Comparison of ENCODE assay signal across 8 mouse cellular contexts in genomic region chr14:55055167-55055834, GRCm38 (mm10). TPM values are rescaled to one million over a fixed set of nuclear protein-coding genes. Genes with fewer than 3 reads are reported as not detected.
DNase-seq lines count a peak whose midpoint lies in the region; ATAC-seq and TF ChIP-seq lines count a peak whose summit lies in the region.

No protein-coding gene starts in this region.

- H3K4me1 ChIP-seq in kidney, embryonic 14.5 days (ENCODE audit: control insufficient read depth, insufficient read depth, low read length): no peaks in the 10 kb centered on the region
- peaks cover 74% of the 10 kb centered on the region for H3K4me1 ChIP-seq in forebrain, embryonic 16.5 days (replicated peaks; ENCODE audit: control insufficient read depth, insufficient read depth, low read length)
- peaks cover 6% of the 10 kb centered on the region for H3K4me1 ChIP-seq in liver, postnatal 0 days (ENCODE audit: insufficient read depth)

- no peak overlapping the region for H3K4me3 ChIP-seq in kidney, embryonic 14.5 days (ENCODE audit: low read length)
- peak overlapping the region; percentile 48 for H3K4me3 ChIP-seq in forebrain, embryonic 16.5 days (replicated peaks; ENCODE audit: low read length)
- no peak overlapping the region for H3K4me3 ChIP-seq in liver, postnatal 0 days (ENCODE audit: low read depth, low read length)

- WGBS in kidney, embryonic 14.5 days: 76% methylated on average over 11 of the region's 11 CpGs
- 21% methylated on average over 11 of the region's 11 CpGs for WGBS in forebrain, embryonic 16.5 days
- 70% methylated on average over 11 of the region's 11 CpGs for WGBS in liver, postnatal 0 days (ENCODE audit: insufficient replicate concordance)

- H3K4me2 ChIP-seq in kidney, embryonic 14.5 days (replicated peaks; ENCODE audit: low read depth, low read length): no peak overlapping the region
- peak overlapping the region; percentile 68 for H3K4me2 ChIP-seq in forebrain, embryonic 16.5 days (ENCODE audit: low read length)
- no peak overlapping the region for H3K4me2 ChIP-seq in liver, postnatal 0 days (ENCODE audit: low read depth, low read length)

- TF ChIP-seq CTCF in liver, postnatal 0 days (IDR thresholded peaks at IDR 0.05; ENCODE audit: low read depth): no peak

- H3K9me3 ChIP-seq in kidney, embryonic 14.5 days (ENCODE audit: control insufficient read depth, low read length): no peaks in the 10 kb centered on the region
- no peaks in the 10 kb centered on the region for H3K9me3 ChIP-seq in forebrain, embryonic 16.5 days (ENCODE audit: control insufficient read depth, low read length)
- H3K9me3 ChIP-seq in liver, postnatal 0 days (ENCODE audit: low read length): no peaks in the 10 kb centered on the region

- ATAC-seq in kidney, embryonic 14.5 days (ENCODE audit: low FRiP score, low TSS enrichment): no peak
- peak; percentile 18 for ATAC-seq in forebrain, embryonic 16.5 days
- ATAC-seq in monocyte, adult 5-6 weeks (replicated peaks; ENCODE audit: insufficient number of reproducible peaks, low FRiP score, low TSS enrichment, poor library complexity, severe bottlenecking): peak; percentile 60
- ATAC-seq in liver, postnatal 0 days: no peak

- DNase-seq in kidney, adult 9 months: peak; percentile 33
- peak; percentile 86 for DNase-seq in adrenal gland, postnatal 25 days
- peak; percentile 92 for DNase-seq in layer of hippocampus, adult 9-11 months
- no peak for DNase-seq in urinary bladder, postnatal 4 days (ENCODE audit: low spot score in 2 of 2)
- DNase-seq in liver, postnatal 0 days: no peak

- no peak overlapping the region for H3K9ac ChIP-seq in kidney, embryonic 14.5 days (ENCODE audit: low read depth, low read length)
- H3K9ac ChIP-seq in forebrain, embryonic 16.5 days (replicated peaks; ENCODE audit: low read depth, low read length): peak overlapping the region; percentile 62
- no peak overlapping the region for H3K9ac ChIP-seq in liver, postnatal 0 days (replicated peaks)

- TF ChIP-seq EP300 in liver, postnatal 0 days (IDR thresholded peaks at IDR 0.05; ENCODE audit: low read depth): no peak

- H3K27ac ChIP-seq in kidney, embryonic 14.5 days (ENCODE audit: low read depth, low read length): no peak overlapping the region
- peak overlapping the region; percentile 99 for H3K27ac ChIP-seq in forebrain, embryonic 16.5 days (ENCODE audit: low read length)
- no peak overlapping the region for H3K27ac ChIP-seq in liver, postnatal 0 days (ENCODE audit: low read depth)

- H3K27me3 ChIP-seq in kidney, embryonic 14.5 days (ENCODE audit: control insufficient read depth, insufficient read depth, low read length): no peaks in the 10 kb centered on the region
- no peaks in the 10 kb centered on the region for H3K27me3 ChIP-seq in forebrain, embryonic 16.5 days (replicated peaks; ENCODE audit: control insufficient read depth, insufficient read depth, low read length)
- no peaks in the 10 kb centered on the region for H3K27me3 ChIP-seq in liver, postnatal 0 days (ENCODE audit: insufficient read depth, low read length)

- no peaks in the 10 kb centered on the region for H3K36me3 ChIP-seq in kidney, embryonic 14.5 days (ENCODE audit: control insufficient read depth, insufficient read depth, low read length)
- H3K36me3 ChIP-seq in forebrain, embryonic 16.5 days (ENCODE audit: control insufficient read depth, insufficient read depth): peaks cover 2% of the 10 kb centered on the region; the same call in 1 of the 2 replicates
- H3K36me3 ChIP-seq in liver, postnatal 0 days (replicated peaks; ENCODE audit: insufficient read depth, low read length): no peaks in the 10 kb centered on the region

RNA-seq across cellular contexts. Expression of gene Zfhx2, which starts 36.8 kb away (rescaled TPM):
- 5.8 and 6.4 TPM in 2 replicates for polyA plus RNA-seq in kidney, embryonic 14.5 days (2014; fragmentation: Nextera tagmentation; extraction: Ambion mirVana)
- 9.1 and 9.9 TPM in 2 replicates for total RNA-seq in adrenal gland, postnatal 25 days (2021)
- 21.5 and 32.9 TPM in 2 replicates for polyA plus RNA-seq in forebrain, embryonic 16.5 days (2015; fragmentation: Nextera tagmentation; extraction: Ambion mirVana)
- total RNA-seq in monocyte, adult 5-6 weeks (2017): 2.0 to 7.8 TPM (median 2.4 TPM) in 3 replicates
- polyA plus RNA-seq in liver, postnatal 0 days (2015; fragmentation: Nextera tagmentation; extraction: Ambion mirVana): 0.78 and 1.0 TPM in 2 replicates

RNA-seq across cellular contexts. Expression of gene Thtpa, which starts 39.3 kb away (rescaled TPM):
- 14.5 and 21.8 TPM in 2 replicates for polyA plus RNA-seq in kidney, embryonic 14.5 days (2014; fragmentation: Nextera tagmentation; extraction: Ambion mirVana)
- 16.2 and 21.6 TPM in 2 replicates for total RNA-seq in adrenal gland, postnatal 25 days (2021)
- polyA plus RNA-seq in forebrain, embryonic 16.5 days (2015; fragmentation: Nextera tagmentation; extraction: Ambion mirVana): 55.2 and 56.6 TPM in 2 replicates
- 6.1 to 9.5 TPM (median 8.9 TPM) in 3 replicates for total RNA-seq in monocyte, adult 5-6 weeks (2017)
- 5.9 and 7.0 TPM in 2 replicates for polyA plus RNA-seq in liver, postnatal 0 days (2015; fragmentation: Nextera tagmentation; extraction: Ambion mirVana)

RNA-seq across cellular contexts. Expression of gene Ngdn, which starts 40.0 kb away (rescaled TPM):
- 80.8 and 109 TPM in 2 replicates for polyA plus RNA-seq in kidney, embryonic 14.5 days (2014; fragmentation: Nextera tagmentation; extraction: Ambion mirVana)
- total RNA-seq in adrenal gland, postnatal 25 days (2021): 38.3 and 39.8 TPM in 2 replicates
- 58.8 and 61.2 TPM in 2 replicates for polyA plus RNA-seq in forebrain, embryonic 16.5 days (2015; fragmentation: Nextera tagmentation; extraction: Ambion mirVana)
- total RNA-seq in monocyte, adult 5-6 weeks (2017): 73.4 to 121 TPM (median 99.8 TPM) in 3 replicates
- polyA plus RNA-seq in liver, postnatal 0 days (2015; fragmentation: Nextera tagmentation; extraction: Ambion mirVana): 30.6 and 32.0 TPM in 2 replicates

RNA-seq across cellular contexts. Expression of gene Ap1g2, which starts 51.1 kb away (rescaled TPM):
- 11.4 and 17.8 TPM in 2 replicates for polyA plus RNA-seq in kidney, embryonic 14.5 days (2014; fragmentation: Nextera tagmentation; extraction: Ambion mirVana)
- total RNA-seq in adrenal gland, postnatal 25 days (2021): 27.4 and 32.8 TPM in 2 replicates
- 13.3 and 16.5 TPM in 2 replicates for polyA plus RNA-seq in forebrain, embryonic 16.5 days (2015; fragmentation: Nextera tagmentation; extraction: Ambion mirVana)
- 26.9 to 61.0 TPM (median 34.8 TPM) in 3 replicates for total RNA-seq in monocyte, adult 5-6 weeks (2017)
- 7.8 and 9.6 TPM in 2 replicates for polyA plus RNA-seq in liver, postnatal 0 days (2015; fragmentation: Nextera tagmentation; extraction: Ambion mirVana)

Comparison
In these comparisons a context has a peak if more than half of its experiments do, and no peak if none do; other contexts are left out.
1. DNase-seq: peak in kidney, adult 9 months (single experiment), adrenal gland, postnatal 25 days (single experiment) and layer of hippocampus, adult 9-11 months (single experiment); none in urinary bladder, postnatal 4 days (0 of 2) and liver, postnatal 0 days (single experiment).
2. ATAC-seq: peak in forebrain, embryonic 16.5 days (single experiment) and monocyte, adult 5-6 weeks (single experiment); none in kidney, embryonic 14.5 days (single experiment) and liver, postnatal 0 days (single experiment).